Mouse (Mus musculus): ENCODE measurements around the gene Canx.

GRCm38 (mm10) chr11:50324751-50325471 lies 562 bp downstream of the Canx start:
- no peak for TF ChIP-seq CHD2 (IDR thresholded peaks at IDR 0.05; ENCODE audit: low read length)
- no peak for TF ChIP-seq CTCF (conservative IDR thresholded peaks at IDR 0.05 in 1 of 2, IDR thresholded peaks at IDR 0.05 in 1 of 2; ENCODE audit: low read depth in 2 of 2, low read length in 2 of 2)
- no peak for TF ChIP-seq USF1 (IDR thresholded peaks at IDR 0.05; ENCODE audit: low read depth, low read length)
- TF ChIP-seq POLR2AphosphoS2 (IDR thresholded peaks at IDR 0.05; ENCODE audit: low read depth, low read length) = no peak
- TF ChIP-seq ZNF384 (IDR thresholded peaks at IDR 0.05; ENCODE audit: low read depth, low read length) = no peak; the same call in 1 of the 2 replicates
- TF ChIP-seq ZKSCAN1 (IDR thresholded peaks at IDR 0.05; ENCODE audit: borderline replicate concordance, low read depth, low read length) = no peak
- no peak for TF ChIP-seq TCF12 (IDR thresholded peaks at IDR 0.05; ENCODE audit: low read depth, low read length)
- TF ChIP-seq POLR2A (IDR thresholded peaks at IDR 0.05; ENCODE audit: low read depth, low read length) = no peak
- TF ChIP-seq E2F4 (IDR thresholded peaks at IDR 0.05; ENCODE audit: insufficient replicate concordance, low read depth, low read length) = no peak
- TF ChIP-seq EP300 (IDR thresholded peaks at IDR 0.05; ENCODE audit: low read length) = no peak

Data from CH12.LX (cell line).